Mouse (Mus musculus): ENCODE results near the gene Fzr1. TPM values are rescaled to one million over a fixed set of nuclear protein-coding genes. Genes with fewer than 3 reads are reported as not detected.

Gene Fzr1
- polyA plus RNA-seq, 1 experiment from 2014 or later: 105 TPM

DNA sequence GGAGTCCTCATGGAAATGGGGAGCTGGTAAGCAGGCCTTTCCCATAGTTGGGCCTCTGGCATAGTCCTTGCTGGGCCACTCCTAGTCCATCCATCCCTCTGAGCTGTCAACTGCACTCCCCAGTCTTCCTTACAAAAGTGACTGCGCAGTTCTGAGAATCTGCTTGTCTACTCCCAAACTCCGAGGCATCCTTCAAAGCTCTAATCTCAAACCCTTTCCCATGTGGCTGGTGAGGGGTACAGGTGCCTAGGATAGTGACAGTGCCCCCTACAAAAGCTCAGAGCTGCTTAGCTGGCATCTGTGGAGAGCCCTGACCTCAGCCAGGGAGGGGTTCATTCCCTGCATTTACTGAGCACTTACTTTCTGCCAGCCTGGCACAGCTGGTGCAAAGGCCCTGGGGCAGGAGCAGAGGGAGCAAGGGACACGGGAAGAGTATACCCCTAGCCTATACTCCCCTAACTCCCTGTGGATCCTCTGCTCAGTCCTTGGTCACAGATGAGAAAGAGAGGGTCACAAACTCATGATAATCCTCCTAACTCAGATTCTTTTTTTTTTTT, 44.4 kb upstream of the Fzr1 start:
- Histone ChIP-seq H3K27ac (ENCODE audit: low read length) (no peak overlapping the region), H3K4me3 (ENCODE audit: low read length) (no peak overlapping the region), H3K4me1 (replicated peaks; ENCODE audit: control insufficient read depth, insufficient read depth, low read length) (peaks cover 39% of the 10 kb centered on the region), H3K27me3 (ENCODE audit: control insufficient read depth, insufficient read depth, low read depth, low read length) (no peaks in the 10 kb centered on the region), H3K36me3 (ENCODE audit: control insufficient read depth, insufficient read depth, low read length) (peaks cover 7% of the 10 kb centered on the region), H3K9ac (ENCODE audit: low read length) (no peak overlapping the region), H3K9me3 (ENCODE audit: control insufficient read depth, low read length) (no peaks in the 10 kb centered on the region), H3K4me2 (ENCODE audit: low read depth, low read length) (no peak overlapping the region)
- WGBS: 75% methylated on average over 3 of the region's 3 CpGs
- ATAC-seq (ENCODE audit: low read depth): no peak

DNA sequence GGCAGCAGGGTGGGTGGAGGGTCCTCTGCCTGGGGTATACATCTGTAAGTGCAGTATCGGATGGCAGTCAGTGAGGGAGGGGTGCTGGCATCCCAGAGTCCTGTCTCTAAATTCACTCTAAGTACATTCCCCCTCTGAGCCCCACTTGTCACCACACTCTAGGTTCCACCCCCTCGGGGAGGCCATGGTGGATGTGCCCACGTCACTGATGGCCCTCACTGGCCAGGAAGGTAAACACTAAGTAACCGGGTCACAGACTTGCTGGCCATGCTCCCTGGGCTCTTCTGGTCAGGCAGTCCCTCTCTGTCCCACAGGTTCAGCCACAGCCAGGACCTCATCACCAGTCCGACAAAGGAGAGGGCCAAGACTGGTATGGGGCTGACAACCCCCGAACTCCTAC, 43.9 kb upstream of the Fzr1 start:
- Histone ChIP-seq H3K27ac (ENCODE audit: low read length) (no peak overlapping the region), H3K36me3 (ENCODE audit: control insufficient read depth, insufficient read depth, low read length) (peaks cover 7% of the 10 kb centered on the region), H3K4me1 (replicated peaks; ENCODE audit: control insufficient read depth, insufficient read depth, low read length) (peaks cover 42% of the 10 kb centered on the region), H3K27me3 (ENCODE audit: control insufficient read depth, insufficient read depth, low read depth, low read length) (no peaks in the 10 kb centered on the region), H3K4me3 (ENCODE audit: low read length) (no peak overlapping the region), H3K9me3 (ENCODE audit: control insufficient read depth, low read length) (no peaks in the 10 kb centered on the region), H3K4me2 (ENCODE audit: low read depth, low read length) (no peak overlapping the region), H3K9ac (ENCODE audit: low read length) (no peak overlapping the region)
- WGBS: 58% methylated on average over 6 of the region's 6 CpGs
- ATAC-seq (ENCODE audit: low read depth): no peak

DNA sequence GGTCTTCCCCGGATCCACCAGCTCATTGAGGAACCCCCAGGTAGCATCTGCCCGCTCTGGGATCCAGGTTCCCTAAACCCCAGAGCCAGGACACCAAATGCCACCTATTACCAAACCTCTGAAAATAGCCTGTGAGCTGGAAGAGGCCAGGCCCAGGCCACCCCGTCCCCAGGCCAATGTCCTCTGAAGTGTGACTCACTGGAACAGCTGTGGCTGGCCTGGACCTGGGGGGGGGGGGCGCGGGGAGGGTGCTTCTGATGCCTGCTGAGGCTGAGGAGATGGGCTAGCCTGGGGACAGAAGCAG, 43.4 kb upstream of the Fzr1 start:
- ATAC-seq (ENCODE audit: low read depth): no peak
- no peaks in the 10 kb centered on the region for H3K27me3 ChIP-seq (ENCODE audit: control insufficient read depth, insufficient read depth, low read depth, low read length)
- H3K4me3 ChIP-seq (ENCODE audit: low read length): no peak overlapping the region
- H3K4me1 ChIP-seq (replicated peaks; ENCODE audit: control insufficient read depth, insufficient read depth, low read length): peaks cover 46% of the 10 kb centered on the region
- WGBS: 79% methylated on average over 5 of the region's 5 CpGs
- H3K9me3 ChIP-seq (ENCODE audit: control insufficient read depth, low read length): no peaks in the 10 kb centered on the region
- no peak overlapping the region for H3K27ac ChIP-seq (ENCODE audit: low read length)
- no peak overlapping the region for H3K4me2 ChIP-seq (ENCODE audit: low read depth, low read length)
- H3K36me3 ChIP-seq (ENCODE audit: control insufficient read depth, insufficient read depth, low read length): peaks cover 7% of the 10 kb centered on the region
- H3K9ac ChIP-seq (ENCODE audit: low read length): no peak overlapping the region

DNA sequence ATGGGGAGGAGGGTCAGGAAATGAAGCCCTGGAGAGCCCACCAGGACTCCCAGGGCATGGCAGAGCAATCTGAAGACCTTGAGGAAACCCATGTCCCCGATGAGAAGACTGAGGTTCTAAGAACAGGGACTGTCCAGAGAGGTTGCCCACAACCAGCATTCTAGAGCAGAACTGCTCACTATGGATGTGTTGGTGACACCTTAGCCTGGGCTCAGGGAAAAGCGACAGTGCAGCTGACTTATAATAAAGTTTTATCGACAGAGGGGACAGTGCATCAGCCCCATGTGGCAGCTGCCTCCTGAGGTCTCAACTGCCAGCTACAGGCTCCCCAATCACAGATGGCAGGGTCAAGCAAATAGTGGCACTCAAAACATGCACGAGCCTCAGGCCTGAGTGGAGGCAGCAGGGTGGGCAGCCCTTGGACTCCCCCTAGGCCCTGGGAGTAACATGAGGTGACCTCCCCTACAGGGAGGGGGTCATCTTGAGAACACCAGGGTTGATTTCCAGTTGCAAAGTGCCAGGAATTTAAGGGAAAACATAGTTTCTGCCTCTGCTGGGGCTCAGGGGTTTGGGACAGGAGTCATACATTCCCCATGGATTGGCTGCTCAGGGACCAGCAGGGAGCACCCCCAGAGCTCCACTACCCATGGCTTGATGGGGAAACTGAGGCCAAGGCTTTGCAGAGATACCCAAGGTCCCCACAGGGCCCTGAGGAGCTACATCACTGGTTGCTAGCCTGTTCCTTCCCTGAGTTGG, 42.9 kb upstream of the Fzr1 start:
- H3K4me3 ChIP-seq (ENCODE audit: low read length): no peak overlapping the region
- H3K9me3 ChIP-seq (ENCODE audit: control insufficient read depth, low read length): no peaks in the 10 kb centered on the region
- no peak overlapping the region for H3K9ac ChIP-seq (ENCODE audit: low read length)
- WGBS: 68% methylated on average over 4 of the region's 4 CpGs
- no peak overlapping the region for H3K27ac ChIP-seq (ENCODE audit: low read length)
- no peak overlapping the region for H3K4me2 ChIP-seq (ENCODE audit: low read depth, low read length)
- peaks cover 7% of the 10 kb centered on the region for H3K36me3 ChIP-seq (ENCODE audit: control insufficient read depth, insufficient read depth, low read length)
- peaks cover 51% of the 10 kb centered on the region for H3K4me1 ChIP-seq (replicated peaks; ENCODE audit: control insufficient read depth, insufficient read depth, low read length)
- ATAC-seq (ENCODE audit: low read depth): no peak
- H3K27me3 ChIP-seq (ENCODE audit: control insufficient read depth, insufficient read depth, low read depth, low read length): no peaks in the 10 kb centered on the region

DNA sequence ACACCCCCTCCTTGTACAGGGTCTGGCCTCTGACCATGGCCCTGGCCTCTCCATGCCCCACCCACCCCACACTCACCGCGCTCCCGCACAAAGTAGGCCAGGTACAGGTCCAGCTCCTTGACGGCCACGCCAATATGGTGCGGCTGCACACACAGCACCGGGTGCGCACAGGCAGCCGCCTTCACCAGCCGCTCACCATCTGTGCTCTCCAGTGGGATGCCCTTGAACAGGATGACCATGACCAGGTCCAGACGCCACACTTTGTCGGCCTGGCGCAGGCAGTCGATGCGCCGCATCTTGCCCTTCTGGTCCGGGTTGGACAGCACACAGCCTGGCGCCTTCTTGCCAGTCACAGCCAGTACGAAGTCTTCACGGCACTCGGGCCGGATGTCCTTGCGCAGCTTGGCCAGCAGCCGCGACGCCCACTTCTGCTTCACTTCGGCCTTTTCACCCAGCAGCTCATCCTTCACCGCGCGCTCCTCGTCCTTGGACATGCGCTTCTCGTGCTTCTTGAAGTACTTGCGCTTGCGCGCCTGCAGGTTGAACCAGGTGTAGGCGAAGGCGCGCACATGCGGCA, 42.0 kb upstream of the Fzr1 start:
- Histone ChIP-seq H3K27ac (ENCODE audit: low read length) (no peak overlapping the region), H3K9me3 (ENCODE audit: control insufficient read depth, low read length) (no peaks in the 10 kb centered on the region), H3K9ac (ENCODE audit: low read length) (no peak overlapping the region), H3K36me3 (ENCODE audit: control insufficient read depth, insufficient read depth, low read length) (peaks cover 7% of the 10 kb centered on the region), H3K27me3 (ENCODE audit: control insufficient read depth, insufficient read depth, low read depth, low read length) (no peaks in the 10 kb centered on the region), H3K4me2 (ENCODE audit: low read depth, low read length) (no peak overlapping the region), H3K4me1 (replicated peaks; ENCODE audit: control insufficient read depth, insufficient read depth, low read length) (peaks cover 52% of the 10 kb centered on the region), H3K4me3 (ENCODE audit: low read length) (no peak overlapping the region)
- 78% methylated on average over 40 of the region's 40 CpGs for WGBS
- no peak for ATAC-seq (ENCODE audit: low read depth)

DNA sequence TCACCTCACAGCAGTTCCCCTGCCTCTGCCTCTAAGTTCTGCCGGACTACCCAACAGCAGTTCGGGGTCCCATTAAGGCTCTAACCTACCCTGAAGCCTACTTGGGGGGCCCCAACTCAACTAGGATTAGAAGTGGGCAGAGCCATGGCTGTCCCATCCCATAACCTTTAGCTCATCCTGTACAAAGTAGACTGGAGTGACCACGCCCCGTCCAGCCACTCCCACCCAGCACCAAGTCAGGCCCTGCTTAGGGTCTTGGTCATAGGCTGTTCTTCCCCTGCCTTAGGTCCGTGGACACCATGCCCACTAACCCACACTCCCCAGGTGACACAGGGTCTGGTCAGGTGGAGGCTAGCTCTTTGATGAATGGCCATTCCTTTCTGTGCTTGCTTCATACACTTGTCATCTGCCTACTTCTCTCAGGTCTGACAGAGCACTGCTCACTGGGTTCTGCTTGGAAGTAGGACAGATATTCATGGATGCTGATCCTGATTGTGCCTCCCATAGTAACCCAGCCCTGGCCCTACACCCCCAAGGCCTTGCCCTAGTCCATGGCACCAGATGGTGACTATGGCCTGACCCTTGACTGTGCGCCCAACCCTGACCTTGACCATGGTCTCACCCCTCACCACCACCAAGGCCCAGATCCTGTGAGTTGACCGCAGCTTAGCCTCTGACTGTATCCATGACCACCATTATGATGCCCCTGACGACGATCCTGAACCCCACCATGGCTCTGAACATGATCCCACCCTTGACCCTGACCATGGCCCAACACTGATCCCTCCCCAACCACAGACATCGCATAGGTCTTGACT, 41.0 kb upstream of the Fzr1 start:
- no peak for ATAC-seq (ENCODE audit: low read depth)
- peaks cover 52% of the 10 kb centered on the region for H3K4me1 ChIP-seq (replicated peaks; ENCODE audit: control insufficient read depth, insufficient read depth, low read length)
- H3K27me3 ChIP-seq (ENCODE audit: control insufficient read depth, insufficient read depth, low read depth, low read length): no peaks in the 10 kb centered on the region
- H3K4me2 ChIP-seq (ENCODE audit: low read depth, low read length): no peak overlapping the region
- no peak overlapping the region for H3K4me3 ChIP-seq (ENCODE audit: low read length)
- no peak overlapping the region for H3K27ac ChIP-seq (ENCODE audit: low read length)
- peaks cover 7% of the 10 kb centered on the region for H3K36me3 ChIP-seq (ENCODE audit: control insufficient read depth, insufficient read depth, low read length)
- no peaks in the 10 kb centered on the region for H3K9me3 ChIP-seq (ENCODE audit: control insufficient read depth, low read length)
- H3K9ac ChIP-seq (ENCODE audit: low read length): no peak overlapping the region
- WGBS: 88% methylated on average over 10 of the region's 10 CpGs

DNA sequence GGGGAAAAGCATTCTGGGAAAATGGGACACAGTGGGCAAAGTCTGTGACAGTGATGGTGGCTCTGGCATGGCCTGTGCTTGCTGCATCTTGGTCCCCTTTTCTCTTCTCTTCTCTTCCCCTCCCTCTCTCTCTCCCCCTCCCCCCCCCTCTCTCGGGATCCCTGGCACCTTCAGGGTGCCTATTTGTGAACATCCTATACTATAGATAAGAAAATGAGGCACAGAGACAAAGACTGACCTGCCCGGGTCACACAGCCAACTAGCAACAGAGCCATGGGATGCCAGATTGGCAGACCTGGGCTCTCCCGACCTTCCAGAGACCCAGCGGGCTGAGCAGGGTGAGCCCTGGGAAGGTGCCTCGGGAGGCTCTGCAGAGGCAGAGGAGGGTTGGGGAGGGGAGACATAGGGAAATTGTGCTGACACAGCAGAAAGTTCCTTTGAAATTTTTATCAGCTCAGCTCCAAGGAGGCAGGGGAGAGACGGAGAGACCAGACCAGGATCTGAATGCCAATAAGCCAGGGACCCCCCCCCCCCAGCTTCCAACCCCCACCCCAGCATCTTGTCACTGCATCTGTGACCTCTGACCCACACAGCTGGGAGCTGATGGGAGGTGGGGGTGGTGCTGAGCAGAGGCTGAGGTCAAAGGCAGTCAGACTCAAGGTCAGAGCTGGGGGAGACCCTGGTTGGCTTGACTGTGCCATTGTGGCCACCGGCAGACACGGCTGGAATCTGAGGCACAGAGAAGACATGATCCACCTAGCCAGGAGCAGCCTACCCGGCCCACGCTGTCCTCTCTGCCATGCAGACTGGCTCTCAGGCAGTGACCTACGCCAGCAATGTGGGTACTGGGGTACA, 40.1 kb upstream of the Fzr1 start:
- 55% methylated on average over 11 of the region's 11 CpGs for WGBS
- ATAC-seq (ENCODE audit: low read depth): no peak
- Histone ChIP-seq H3K9me3 (ENCODE audit: control insufficient read depth, low read length) (no peaks in the 10 kb centered on the region), H3K36me3 (ENCODE audit: control insufficient read depth, insufficient read depth, low read length) (peaks cover 7% of the 10 kb centered on the region), H3K4me2 (ENCODE audit: low read depth, low read length) (no peak overlapping the region), H3K9ac (ENCODE audit: low read length) (no peak overlapping the region), H3K27ac (ENCODE audit: low read length) (no peak overlapping the region), H3K4me3 (ENCODE audit: low read length) (no peak overlapping the region), H3K4me1 (replicated peaks; ENCODE audit: control insufficient read depth, insufficient read depth, low read length) (peaks cover 55% of the 10 kb centered on the region), H3K27me3 (ENCODE audit: control insufficient read depth, insufficient read depth, low read depth, low read length) (no peaks in the 10 kb centered on the region)

DNA sequence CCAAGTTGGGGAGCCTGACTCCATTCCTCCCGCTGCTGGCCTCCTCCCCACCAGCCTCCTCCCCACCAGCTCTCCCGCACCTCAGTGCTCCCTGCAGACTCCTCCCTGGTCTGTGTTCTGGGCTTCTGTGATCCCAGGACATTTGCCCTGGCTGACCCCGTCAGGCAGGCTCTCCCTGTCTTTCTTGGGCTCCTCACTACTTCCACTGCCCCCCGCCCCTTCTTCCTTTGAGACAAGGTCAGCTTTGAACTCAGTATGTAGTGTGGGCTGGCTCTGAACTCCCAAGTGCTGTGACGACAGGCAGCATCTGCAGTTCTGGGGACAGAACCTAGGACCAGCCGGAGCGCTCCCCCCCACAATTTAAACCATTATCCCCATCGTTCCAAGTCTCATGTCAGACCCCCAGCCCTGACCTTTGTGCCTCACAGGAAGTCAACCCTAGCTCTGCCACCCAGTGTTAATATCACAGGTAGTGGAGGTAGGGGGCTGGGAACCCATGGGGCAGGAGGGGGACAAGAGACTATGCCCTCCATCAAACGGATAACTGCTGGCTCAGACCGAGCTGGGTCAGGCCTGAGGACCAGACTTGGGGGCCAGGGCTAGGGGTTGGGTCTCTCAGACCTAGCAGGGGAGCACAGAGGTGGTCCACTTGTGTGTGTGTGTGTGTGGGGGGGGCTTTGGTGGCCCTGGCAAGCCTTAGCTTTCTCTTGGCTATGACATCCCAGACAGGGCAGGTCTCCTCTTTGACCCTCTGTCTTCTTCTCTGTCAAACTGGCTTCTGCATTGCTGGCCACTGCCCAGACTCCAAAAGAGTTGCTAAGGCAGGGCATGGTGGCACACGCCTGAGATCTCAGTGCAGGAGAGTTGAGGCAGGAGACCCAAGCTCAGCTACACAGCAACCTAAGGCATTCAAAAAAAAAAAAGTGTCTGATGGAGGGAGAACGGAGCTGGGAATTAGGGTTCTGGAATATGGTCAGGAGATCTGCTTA, 39.2 kb upstream of the Fzr1 start:
- Histone ChIP-seq H3K9ac (ENCODE audit: low read length) (peak overlapping the region; percentile 65), H3K27me3 (ENCODE audit: control insufficient read depth, insufficient read depth, low read depth, low read length) (no peaks in the 10 kb centered on the region), H3K4me2 (ENCODE audit: low read depth, low read length) (peak overlapping the region; percentile 70), H3K4me3 (ENCODE audit: low read length) (peak overlapping the region; percentile 38), H3K9me3 (ENCODE audit: control insufficient read depth, low read length) (no peaks in the 10 kb centered on the region), H3K27ac (ENCODE audit: low read length) (peak overlapping the region; percentile 94), H3K4me1 (replicated peaks; ENCODE audit: control insufficient read depth, insufficient read depth, low read length) (peaks cover 64% of the 10 kb centered on the region), H3K36me3 (ENCODE audit: control insufficient read depth, insufficient read depth, low read length) (peaks cover 7% of the 10 kb centered on the region)
- no peak for ATAC-seq (ENCODE audit: low read depth)
- 49% methylated on average over 12 of the region's 12 CpGs for WGBS

Measured in lung, embryonic 16.5 days (tissue).